In the genomic region with DNA sequence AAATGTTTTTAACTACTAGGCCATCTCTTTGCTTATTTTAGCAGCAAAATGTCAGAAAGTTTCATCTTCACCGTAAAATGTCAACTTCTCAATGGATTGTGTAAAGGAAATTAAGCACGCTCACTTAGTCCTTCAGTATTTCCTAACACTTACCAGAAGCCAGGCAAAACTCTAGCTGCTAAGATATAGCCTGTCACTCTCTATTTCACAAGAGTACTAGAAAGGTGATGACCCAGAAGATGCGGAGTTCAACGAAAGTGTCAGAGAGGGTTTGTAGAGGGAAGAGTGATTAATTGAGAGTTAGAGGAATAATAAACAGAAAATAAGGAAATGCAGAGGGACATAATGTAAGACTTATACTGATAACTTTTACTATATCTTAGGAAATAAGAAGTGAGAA, we compare ENCODE assay signal across 25 mouse cellular contexts.
"Had no signal": no experiment of that assay in that cellular context is flagged by ENCODE, and none has a peak within 500 bp of the region (broad histone marks: within the 10 kb centered on the region; RNA-seq: fewer than 3 reads in every experiment).

No protein-coding gene starts in this region.

- ATAC-seq: hindbrain, postnatal 0 days; intestine, embryonic 16.5 days had no signal

- H3K4me1 ChIP-seq: heart, embryonic 13.5 days; heart, embryonic 15.5 days; hindbrain, embryonic 13.5 days; hindbrain, embryonic 15.5 days; kidney, embryonic 15.5 days; limb, embryonic 13.5 days; limb, embryonic 15.5 days had no signal

- H3K4me3 ChIP-seq: heart, adult 2 months; heart, embryonic 13.5 days; heart, embryonic 15.5 days; hindbrain, embryonic 13.5 days; hindbrain, embryonic 15.5 days; kidney, embryonic 15.5 days; limb, embryonic 13.5 days; limb, embryonic 15.5 days had no signal

- DNase-seq: gastrocnemius, postnatal 14 days; gastrocnemius, postnatal 36 days; heart, adult 11 months; heart, adult 2 months; heart, postnatal 14 days; heart, postnatal 36 days; kidney, adult 11 months; kidney, adult 2 months; kidney, adult 9 months; kidney, postnatal 14 days; kidney, postnatal 36 days; layer of hippocampus, adult 9-11 months; layer of hippocampus, postnatal 36 days; left cerebral cortex, postnatal 4 days had no signal

- H3K4me2 ChIP-seq: heart, embryonic 11.5 days; heart, embryonic 13.5 days; heart, embryonic 15.5 days; hindbrain, embryonic 13.5 days; hindbrain, embryonic 15.5 days; kidney, embryonic 15.5 days; limb, embryonic 13.5 days; limb, embryonic 15.5 days had no signal

- H3K27me3 ChIP-seq: heart, embryonic 13.5 days; heart, embryonic 15.5 days; hindbrain, embryonic 13.5 days; hindbrain, embryonic 15.5 days; kidney, embryonic 15.5 days; limb, embryonic 13.5 days; limb, embryonic 15.5 days had no signal

- H3K9me3 ChIP-seq: heart, embryonic 15.5 days; hindbrain, embryonic 13.5 days; hindbrain, embryonic 15.5 days; kidney, embryonic 15.5 days; limb, embryonic 13.5 days; limb, embryonic 15.5 days had no signal

- H3K36me3 ChIP-seq: heart, embryonic 13.5 days; heart, embryonic 15.5 days; hindbrain, embryonic 13.5 days; hindbrain, embryonic 15.5 days; kidney, embryonic 15.5 days; limb, embryonic 13.5 days; limb, embryonic 15.5 days had no signal

- H3K27ac ChIP-seq: heart, adult 2 months; heart, embryonic 13.5 days; heart, embryonic 15.5 days; hindbrain, embryonic 13.5 days; hindbrain, embryonic 15.5 days; hindbrain, postnatal 0 days; kidney, embryonic 15.5 days; kidney, postnatal 0 days; limb, embryonic 13.5 days; limb, embryonic 15.5 days had no signal

- H3K9ac ChIP-seq: heart, embryonic 13.5 days; heart, embryonic 15.5 days; hindbrain, embryonic 13.5 days; hindbrain, embryonic 15.5 days; kidney, embryonic 15.5 days; limb, embryonic 13.5 days; limb, embryonic 15.5 days had no signal
